Mouse (Mus musculus) hindbrain, embryonic 15.5 days (tissue): ENCODE measurements at regions not wholly inside any gene's neighbourhood (a gene's known extent, or its start where the extent isn't known, plus 50 kb on each side); places are given as distances from the start of the nearest gene placed in this dataset.
"Not testable (repeated sequence)": the region's sequence is repeated elsewhere in the genome, so short reads cannot be mapped to it uniquely, and the experiment has no call there.

ENCODE experiments used
- ATAC-seq: fragments of 200-750 bp; cut with Nextera tagmentation; 2 replicates; pipeline ENCODE4 v1.8.0; 2017; ENCODE audit warnings: low read depth, moderate number of reproducible peaks, moderate TSS enrichment; ENCODE audit not compliant: low FRiP score
- H3K27ac ChIP-seq: fragments of 300-500 bp; sonication (generic); replicated peaks from 2 replicates; pipeline ENCODE4 v1.5.1; 2015; ENCODE audit warnings: mild to moderate bottlenecking, inconsistent platforms
- H3K27me3 ChIP-seq: fragments of 300-500 bp; sonication (generic); 2 replicates; pipeline ENCODE4 v1.6.1; 2015; ENCODE audit warnings: control low read depth, inconsistent platforms
- H3K36me3 ChIP-seq: fragments of 300-500 bp; sonication (generic); 2 replicates; pipeline ENCODE4 v1.6.1; 2015; ENCODE audit warnings: control low read depth, inconsistent platforms
- H3K4me1 ChIP-seq: fragments of 300-500 bp; sonication (generic); replicated peaks from 2 replicates; pipeline ENCODE4 v1.6.1; 2015; ENCODE audit warnings: control low read depth, inconsistent platforms
- H3K4me2 ChIP-seq: fragments of 300-500 bp; sonication (generic); 2 replicates; pipeline ENCODE4 v1.6.1; 2015; ENCODE audit warnings: moderate library complexity, mild to moderate bottlenecking, inconsistent platforms
- H3K4me3 ChIP-seq: fragments of 300-500 bp; sonication (generic); 2 replicates; pipeline ENCODE4 v1.5.1; 2015; ENCODE audit warnings: mild to moderate bottlenecking, inconsistent platforms
- H3K9ac ChIP-seq: fragments of 300-500 bp; sonication (generic); 2 replicates; pipeline ENCODE4 v1.6.1; 2015; ENCODE audit warnings: inconsistent platforms
- H3K9me3 ChIP-seq: fragments of 300-500 bp; sonication (generic); 2 replicates; pipeline ENCODE4 v1.6.1; 2016; ENCODE audit warnings: control low read depth, inconsistent platforms
- WGBS: fragments of 180-500 bp; shearing (Covaris S2); methylation state at CpG from one replicate; pipeline ENCODE4 v1.1.7; 2015; 5-methylcytosine and 5-hydroxymethylcytosine counted together

DNA sequence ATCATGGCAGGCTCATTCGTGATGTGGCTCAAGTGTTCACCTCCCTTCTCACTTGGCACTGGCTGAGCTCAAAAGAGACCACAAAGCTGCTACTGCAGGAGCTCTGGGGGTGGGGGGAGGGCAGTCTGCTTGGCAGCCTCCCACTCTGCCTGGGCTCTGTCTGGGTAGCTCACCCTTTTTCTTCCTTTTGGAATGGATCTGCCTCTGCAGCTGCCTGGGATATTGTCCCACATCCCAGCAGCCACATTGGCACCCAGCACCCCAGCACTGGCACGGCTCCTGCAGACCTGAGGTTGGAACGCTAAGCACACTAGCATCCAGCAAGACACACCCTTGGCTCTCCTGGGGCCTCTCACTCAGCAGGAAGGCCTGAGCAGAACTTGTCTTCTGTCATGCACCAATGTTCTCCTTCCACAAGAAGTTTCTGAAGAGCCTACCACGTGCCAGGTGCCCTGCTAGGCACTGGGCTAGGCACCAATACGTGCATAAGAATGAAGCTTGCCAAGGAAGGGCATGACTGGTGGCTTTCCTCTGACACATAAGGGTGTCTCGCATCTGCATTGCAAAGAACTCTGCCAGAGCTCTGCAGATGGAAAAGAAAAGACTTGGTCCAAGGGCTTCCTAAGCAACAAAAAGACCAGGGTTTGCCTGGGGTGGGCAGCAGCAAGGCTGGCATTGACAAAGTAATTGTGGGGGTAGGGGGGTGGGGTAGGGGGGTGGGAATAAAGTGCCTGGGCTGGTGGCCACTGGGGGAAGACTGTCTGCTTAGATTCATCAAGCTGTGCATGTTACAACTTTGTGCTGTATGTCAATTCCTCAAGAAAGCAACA is 112.1 kb upstream of the Sipa1l1 start:
- ATAC-seq, result peak; percentile 94
- WGBS, result no CpG with 5 or more reads among the region's 6 CpGs
- H3K4me3 ChIP-seq, H3K36me3 ChIP-seq, H3K9me3 ChIP-seq, H3K27me3 ChIP-seq, H3K9ac ChIP-seq, H3K27ac ChIP-seq, H3K4me1 ChIP-seq, H3K4me2 ChIP-seq: not testable (repeated sequence)

DNA sequence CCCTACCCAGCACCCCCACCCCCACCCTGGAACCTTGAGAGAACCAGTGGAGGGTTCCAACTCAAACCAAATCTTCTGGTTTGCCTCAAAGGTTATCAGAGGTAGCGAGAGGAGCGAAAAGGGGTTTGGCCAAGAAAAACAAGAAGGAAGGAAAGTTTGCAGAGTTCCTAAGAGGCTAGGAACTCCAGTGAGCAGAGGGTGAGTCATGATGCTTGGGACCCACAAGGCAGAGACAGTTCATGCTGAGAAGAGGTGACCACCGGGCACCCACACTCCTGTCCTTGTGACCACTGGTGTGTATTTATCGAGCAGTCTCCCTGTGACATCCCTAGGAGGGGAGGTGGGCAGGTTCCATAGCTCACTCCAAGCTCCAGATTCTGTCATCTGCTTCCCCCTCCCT is 104.1 kb upstream of the Sipa1l1 start:
- H3K4me3 ChIP-seq, result no peak overlapping the region
- no peaks in the 10 kb centered on the region for H3K9me3 ChIP-seq
- 97% methylated on average over 4 of the region's 4 CpGs for WGBS
- ATAC-seq, result no peak
- no peak overlapping the region for H3K9ac ChIP-seq
- no peaks in the 10 kb centered on the region for H3K4me1 ChIP-seq
- no peaks in the 10 kb centered on the region for H3K27me3 ChIP-seq
- H3K4me2 ChIP-seq, result no peak overlapping the region
- no peak overlapping the region for H3K27ac ChIP-seq
- H3K36me3 ChIP-seq, result no peaks in the 10 kb centered on the region

DNA sequence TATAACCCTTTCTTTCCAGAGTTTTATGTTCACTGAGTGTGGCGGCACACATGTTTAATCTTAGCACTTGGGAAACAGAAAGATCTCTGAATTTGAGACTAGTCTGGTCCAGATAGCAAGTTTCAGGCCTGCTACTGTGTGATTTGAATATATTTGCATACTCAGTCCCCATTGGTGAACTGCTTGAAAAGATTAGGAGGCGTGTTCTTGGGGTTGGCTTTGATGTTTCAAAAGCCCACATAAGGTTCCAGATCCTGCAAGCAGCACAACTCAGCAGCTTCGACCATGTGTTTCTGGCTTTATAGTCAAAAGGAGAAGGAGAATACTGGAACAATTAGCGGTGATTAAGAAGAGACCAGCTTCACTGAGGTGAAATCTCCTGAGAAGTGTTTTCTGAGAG is 102.3 kb upstream of the Sipa1l1 start:
- H3K4me2 ChIP-seq, result no peak overlapping the region
- no peak for ATAC-seq
- no peak overlapping the region for H3K27ac ChIP-seq
- WGBS, result 44% methylated on average over 4 of the region's 4 CpGs
- no peak overlapping the region for H3K9ac ChIP-seq
- no peaks in the 10 kb centered on the region for H3K36me3 ChIP-seq
- H3K27me3 ChIP-seq, result no peaks in the 10 kb centered on the region
- no peaks in the 10 kb centered on the region for H3K4me1 ChIP-seq
- no peaks in the 10 kb centered on the region for H3K9me3 ChIP-seq
- H3K4me3 ChIP-seq, result no peak overlapping the region

- Histone ChIP-seq H3K4me1 (no peaks in the 10 kb centered on the region), H3K27me3 (no peaks in the 10 kb centered on the region), H3K9me3 (no peaks in the 10 kb centered on the region), H3K4me3 (no peak overlapping the region), H3K4me2 (no peak overlapping the region), H3K36me3 (no peaks in the 10 kb centered on the region), H3K27ac (no peak overlapping the region), H3K9ac (no peak overlapping the region)
- WGBS, result 90% methylated on average over 9 of the region's 9 CpGs
- no peak for ATAC-seq
Observed at GRCm38 (mm10) chr12:82069621-82070020, 99.5 kb upstream of the Sipa1l1 start.

DNA sequence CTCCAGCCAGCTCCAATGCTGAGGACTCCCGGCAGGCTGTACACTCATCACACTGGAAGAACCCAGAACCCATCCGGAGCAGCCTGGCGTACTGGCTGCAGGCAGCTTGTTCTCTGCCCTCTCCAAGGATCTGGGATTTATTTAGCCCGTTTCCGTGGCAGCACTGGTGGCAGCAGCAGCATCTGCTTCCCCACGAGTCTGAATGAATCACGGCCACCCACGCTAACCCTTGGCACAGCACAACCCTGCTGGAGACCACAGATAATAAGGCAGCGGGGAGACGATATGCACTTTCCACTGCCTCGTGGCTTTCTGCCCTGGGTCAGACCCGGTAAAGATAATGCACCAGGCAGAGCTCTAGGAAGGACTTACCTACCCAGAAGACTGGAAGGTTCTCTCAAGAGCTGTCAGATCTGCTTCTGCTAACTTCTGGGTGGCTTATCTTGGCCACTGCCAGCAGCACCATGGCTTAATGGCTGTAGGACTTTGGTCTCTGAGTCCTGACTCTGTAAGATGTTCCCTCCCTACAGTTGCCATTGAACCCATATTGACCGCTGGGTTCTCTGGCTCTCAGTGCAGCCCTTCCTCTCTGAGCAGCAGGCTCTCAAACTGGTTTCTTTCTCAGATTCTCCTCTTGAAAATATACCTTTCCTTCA is 96.2 kb upstream of the Sipa1l1 start:
- 0 out of 2 replicates have a peak, but pooled peaks have one; percentile 15 for ATAC-seq
- H3K27ac ChIP-seq, result no peak overlapping the region
- WGBS, result 45% methylated on average over 13 of the region's 13 CpGs
- no peaks in the 10 kb centered on the region for H3K4me1 ChIP-seq
- H3K4me2 ChIP-seq, result no peak overlapping the region
- H3K36me3 ChIP-seq, result no peaks in the 10 kb centered on the region
- no peak overlapping the region for H3K9ac ChIP-seq
- H3K9me3 ChIP-seq, result no peaks in the 10 kb centered on the region
- no peaks in the 10 kb centered on the region for H3K27me3 ChIP-seq
- no peak overlapping the region for H3K4me3 ChIP-seq

DNA sequence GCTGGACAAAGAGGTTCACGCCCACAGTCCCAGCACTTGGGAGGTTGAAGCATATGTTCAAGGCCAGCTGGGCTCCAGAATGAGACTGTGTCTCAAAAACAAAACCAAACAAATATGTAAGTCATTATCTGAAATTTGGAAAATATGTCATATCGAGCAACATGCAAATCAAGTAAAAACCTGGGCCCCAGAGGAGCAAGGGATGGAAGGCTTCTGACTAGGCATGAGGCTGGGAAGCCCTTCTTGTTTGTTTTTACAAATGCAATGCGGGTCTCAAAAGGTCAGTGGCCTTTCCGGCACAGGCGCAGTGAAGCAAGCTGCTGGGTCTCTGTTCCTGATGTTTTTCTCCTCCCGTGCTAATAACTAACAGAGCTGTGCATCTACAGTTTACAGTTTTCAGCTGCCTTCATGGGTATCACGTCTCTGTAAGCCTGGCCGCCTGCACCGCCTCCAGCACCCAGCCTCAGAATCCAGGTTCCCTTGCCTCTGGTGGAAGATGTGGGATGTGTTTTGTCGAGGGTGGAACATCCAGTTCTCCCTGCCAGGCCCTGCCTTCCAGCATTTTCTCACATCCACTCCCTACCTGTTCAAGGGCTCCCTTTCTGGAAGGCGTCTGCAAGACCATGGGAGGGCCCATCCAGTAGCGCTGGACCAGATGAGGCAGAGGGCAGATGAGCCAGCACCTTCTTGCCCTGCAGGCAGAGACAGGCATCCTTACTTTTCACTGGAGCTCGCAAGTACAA is 93.5 kb upstream of the Sipa1l1 start:
- Histone ChIP-seq H3K4me2 (no peak overlapping the region), H3K4me1 (no peaks in the 10 kb centered on the region), H3K9me3 (no peaks in the 10 kb centered on the region), H3K9ac (no peak overlapping the region), H3K36me3 (no peaks in the 10 kb centered on the region), H3K4me3 (no peak overlapping the region), H3K27ac (no peak overlapping the region), H3K27me3 (no peaks in the 10 kb centered on the region)
- 69% methylated on average over 13 of the region's 13 CpGs for WGBS
- no peak for ATAC-seq

GRCm38 (mm10) chr12:82076766-82077165 is 92.4 kb upstream of the Sipa1l1 start:
- Histone ChIP-seq H3K36me3 (no peaks in the 10 kb centered on the region), H3K9ac (no peak overlapping the region), H3K9me3 (no peaks in the 10 kb centered on the region), H3K4me1 (no peaks in the 10 kb centered on the region), H3K4me3 (no peak overlapping the region), H3K27ac (no peak overlapping the region), H3K4me2 (no peak overlapping the region), H3K27me3 (no peaks in the 10 kb centered on the region)
- WGBS, result 73% methylated on average over 8 of the region's 8 CpGs
- no peak for ATAC-seq

DNA sequence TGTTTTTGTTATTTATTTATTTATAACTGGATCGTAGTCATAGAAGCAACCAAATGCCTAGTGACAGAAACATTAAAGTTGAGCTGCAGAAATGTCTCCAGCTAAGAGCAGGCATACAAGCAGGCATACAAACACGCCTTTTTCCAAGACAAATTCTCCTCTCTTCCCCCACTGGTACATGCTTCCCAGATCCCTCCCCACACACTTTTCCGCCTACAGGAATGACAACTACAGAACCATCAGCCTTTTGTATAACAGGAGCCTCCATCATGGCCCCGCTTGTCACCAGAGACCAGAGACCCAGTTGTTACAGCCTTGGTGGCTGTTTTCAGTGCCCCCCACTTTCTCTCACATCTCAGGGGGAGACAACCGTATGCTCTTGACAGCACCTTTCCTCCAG is 91.2 kb upstream of the Sipa1l1 start:
- H3K27ac ChIP-seq, result no peak overlapping the region
- no peak overlapping the region for H3K4me3 ChIP-seq
- no peaks in the 10 kb centered on the region for H3K9me3 ChIP-seq
- no peak overlapping the region for H3K9ac ChIP-seq
- WGBS, result 87% methylated on average over 5 of the region's 5 CpGs
- H3K36me3 ChIP-seq, result no peaks in the 10 kb centered on the region
- no peaks in the 10 kb centered on the region for H3K4me1 ChIP-seq
- H3K27me3 ChIP-seq, result no peaks in the 10 kb centered on the region
- ATAC-seq, result no peak
- H3K4me2 ChIP-seq, result no peak overlapping the region

- no peaks in the 10 kb centered on the region for H3K36me3 ChIP-seq
- no peak overlapping the region for H3K27ac ChIP-seq
- H3K9ac ChIP-seq, result no peak overlapping the region
- no peaks in the 10 kb centered on the region for H3K4me1 ChIP-seq
- H3K9me3 ChIP-seq, result no peaks in the 10 kb centered on the region
- no peak for ATAC-seq
- no peak overlapping the region for H3K4me3 ChIP-seq
- H3K27me3 ChIP-seq, result no peaks in the 10 kb centered on the region
- no peak overlapping the region for H3K4me2 ChIP-seq
Observed at GRCm38 (mm10) chr12:82078740-82079139, 90.4 kb upstream of the Sipa1l1 start.

- WGBS, result 73% methylated on average over 6 of the region's 6 CpGs
- Histone ChIP-seq H3K9ac (no peak overlapping the region), H3K27me3 (no peaks in the 10 kb centered on the region), H3K36me3 (no peaks in the 10 kb centered on the region), H3K4me1 (no peaks in the 10 kb centered on the region), H3K4me3 (no peak overlapping the region), H3K9me3 (no peaks in the 10 kb centered on the region), H3K27ac (no peak overlapping the region), H3K4me2 (no peak overlapping the region)
- no peak for ATAC-seq
Observed at GRCm38 (mm10) chr12:82080196-82080880, 88.8 kb upstream of the Sipa1l1 start.

- H3K27me3 ChIP-seq, H3K4me2 ChIP-seq, H3K36me3 ChIP-seq, H3K9ac ChIP-seq, H3K4me1 ChIP-seq, H3K4me3 ChIP-seq, ATAC-seq, H3K9me3 ChIP-seq, H3K27ac ChIP-seq: not testable (repeated sequence)
- 97% methylated on average over 4 of the region's 4 CpGs for WGBS
Observed at GRCm38 (mm10) chr12:82082596-82082995, 86.5 kb upstream of the Sipa1l1 start.
